Mouse (Mus musculus): Measurements from ENCODE around the gene Wfdc13. TPM values are rescaled to one million over a fixed set of nuclear protein-coding genes. Genes with fewer than 3 reads are reported as not detected.

The Wfdc13 gene
- total and polyA plus RNA-seq, 3 experiments = 0.12 TPM; not detected in 2

DNA sequence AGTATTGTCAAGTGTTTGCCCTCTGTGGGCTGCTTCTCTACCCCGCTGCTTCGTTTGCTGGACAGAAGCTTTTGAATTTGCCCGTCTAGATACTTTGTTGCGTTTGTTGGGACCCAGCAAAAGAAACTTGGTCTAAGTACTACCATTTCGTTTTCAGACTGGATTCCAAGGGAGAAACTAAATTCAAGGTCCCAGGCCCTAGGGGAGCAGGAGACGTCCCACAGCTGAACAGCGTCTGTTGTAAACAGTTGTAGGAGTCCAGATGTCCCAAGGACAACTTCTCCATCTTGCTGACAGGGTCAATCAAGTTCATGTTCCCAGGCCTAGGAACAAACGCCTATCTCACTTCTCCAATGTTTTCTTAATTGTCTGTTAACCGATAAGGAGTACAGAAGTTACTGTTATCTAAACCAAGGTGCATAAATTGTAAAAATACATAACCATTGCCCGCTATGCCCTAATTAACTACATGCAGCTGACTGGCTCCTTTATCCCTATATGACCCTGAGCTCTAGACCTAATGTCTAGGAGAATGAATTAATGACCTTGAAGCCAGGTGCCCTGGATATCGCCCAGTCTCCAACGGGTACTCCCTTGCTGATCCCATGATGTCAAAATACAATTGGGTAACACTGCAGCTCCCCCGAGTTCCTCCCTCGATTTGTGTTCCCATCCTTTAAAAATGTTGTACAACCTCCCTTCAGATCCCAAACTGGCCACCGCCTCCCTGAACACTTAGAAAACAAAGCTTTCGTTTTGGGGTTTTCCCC, 7.8 kb upstream of the Wfdc13 start (continued):
- 0 out of 2 replicates have a peak, but pooled peaks have one; percentile 32 for TF ChIP-seq POLR2AphosphoS2 (IDR thresholded peaks at IDR 0.05; ENCODE audit: low read length)
- TF ChIP-seq TCF12 (IDR thresholded peaks at IDR 0.05; ENCODE audit: low read depth, low read length) = peak; percentile 98
- no peak for TF ChIP-seq MAZ (IDR thresholded peaks at IDR 0.05; ENCODE audit: low read depth, low read length)
- TF ChIP-seq USF2 (IDR thresholded peaks at IDR 0.05; ENCODE audit: borderline replicate concordance in 1 of 2, insufficient read depth in 1 of 2, low read depth in 1 of 2, low read length in 2 of 2) = no peak
- peak; percentile 89 for TF ChIP-seq SIN3A (IDR thresholded peaks at IDR 0.05; ENCODE audit: low read length)
- no peak for TF ChIP-seq E2F4 (IDR thresholded peaks at IDR 0.05; ENCODE audit: borderline replicate concordance, low read depth, low read length)
- no peak for TF ChIP-seq NRF1 (IDR thresholded peaks at IDR 0.05; ENCODE audit: insufficient read depth, low read depth, low read length, poor library complexity, severe bottlenecking)
- no peak for TF ChIP-seq ZKSCAN1 (IDR thresholded peaks at IDR 0.05; ENCODE audit: low read depth, low read length)

DNA sequence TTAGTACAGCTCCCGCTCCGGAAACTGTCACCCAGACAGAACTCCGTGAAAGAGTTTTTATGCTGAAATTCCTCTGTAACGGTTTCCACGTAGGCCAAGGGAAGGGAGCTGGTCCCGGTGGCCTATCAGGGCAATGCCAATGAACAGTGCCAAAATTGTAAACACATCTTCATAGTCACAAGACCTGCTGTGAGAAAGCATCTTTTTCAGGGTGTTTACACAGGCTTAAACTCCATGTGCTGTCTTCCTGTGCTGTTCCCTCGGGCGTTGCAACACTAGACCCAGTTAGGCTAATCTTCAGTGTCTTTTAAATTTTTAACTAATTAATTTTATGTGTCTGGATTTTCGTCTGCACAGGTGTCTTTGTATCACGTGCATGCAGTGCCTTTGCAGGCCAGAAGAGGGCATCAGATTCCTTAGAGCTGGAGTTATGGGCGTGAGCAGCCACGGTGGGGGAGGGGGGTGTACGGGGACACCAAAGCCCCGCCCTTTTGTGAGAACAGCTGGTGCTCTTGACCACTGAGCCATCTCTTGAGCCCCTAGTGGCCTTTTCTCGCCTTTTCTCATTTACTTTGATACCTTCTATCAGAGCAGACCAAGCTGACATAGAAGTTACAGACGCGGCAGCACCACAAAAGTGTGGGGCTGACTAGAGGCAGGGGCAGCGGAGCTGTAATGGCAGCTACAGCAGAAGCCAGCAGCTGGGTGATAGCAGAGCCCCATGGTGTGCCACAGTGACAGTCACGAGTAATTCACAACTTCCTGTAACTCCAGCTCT, 5.9 kb upstream of the Wfdc13 start:
- Histone ChIP-seq H3K4me1 (ENCODE audit: control insufficient read depth in 1 of 2, insufficient read depth in 2 of 2, low read length in 2 of 2) (peaks cover 19 to 20% of the 10 kb centered on the region in 2 experiments), H3K36me3 (ENCODE audit: control insufficient read depth in 1 of 2, insufficient read depth in 2 of 2, low read length in 2 of 2) (peaks cover 0 to 17% of the 10 kb centered on the region in 2 experiments; a peak in 2 of 4 replicates), H3K27me3 (ENCODE audit: control insufficient read depth in 1 of 2, insufficient read depth in 2 of 2, low read length in 2 of 2) (no peaks in the 10 kb centered on the region; a peak in 1 of 4 replicates), H3K27ac (ENCODE audit: control insufficient read depth, low read depth, low read length) (no peak overlapping the region), H3K4me3 (ENCODE audit: control insufficient read depth in 1 of 2, insufficient read depth in 1 of 2, low read depth in 2 of 2, low read length in 2 of 2) (peak overlapping the region; percentile 13 to 21; a peak in 2 of 4 replicates), H3K79me2 (ENCODE audit: control insufficient read depth, insufficient read depth, low read length, poor library complexity) (no peaks in the 10 kb centered on the region; the same call in 1 of the 2 replicates), H3K9me3 (replicated peaks; ENCODE audit: insufficient read depth, low read length) (no peaks in the 10 kb centered on the region), H3K9ac (ENCODE audit: control insufficient read depth, low read depth, low read length, poor library complexity, severe bottlenecking) (no peak overlapping the region)
- peak; percentile 37 for DNase-seq (ENCODE audit: low read depth, low spot score)
- TF ChIP-seq ZMIZ1 (IDR thresholded peaks at IDR 0.05; ENCODE audit: low read depth, low read length) (no peak), CTCF (IDR thresholded peaks at IDR 0.05 in 2 of 3, conservative IDR thresholded peaks at IDR 0.05 in 1 of 3; ENCODE audit: control insufficient read depth in 1 of 3, insufficient read depth in 1 of 3, low read depth in 2 of 3, low read length in 3 of 3, poor library complexity in 1 of 3, severe bottlenecking in 1 of 3) (peak in 2 of 3 experiments; percentile 25 to 51; a peak in 5 of 6 replicates), MXI1 (IDR thresholded peaks at IDR 0.05; ENCODE audit: low read depth, low read length) (no peak; the same call in 1 of the 2 replicates), POLR2AphosphoS5 (IDR thresholded peaks at IDR 0.05; ENCODE audit: borderline replicate concordance, low read depth, low read length) (no peak), TCF12 (IDR thresholded peaks at IDR 0.05; ENCODE audit: low read depth, low read length) (no peak), NELFE (IDR thresholded peaks at IDR 0.05; ENCODE audit: low read depth, low read length) (no peak), CHD2 (IDR thresholded peaks at IDR 0.05; ENCODE audit: low read length) (no peak), CHD1 (IDR thresholded peaks at IDR 0.05; ENCODE audit: low read depth, low read length) (no peak), MAFK (IDR thresholded peaks at IDR 0.05; ENCODE audit: borderline replicate concordance, low read depth, low read length) (no peak), RCOR1 (IDR thresholded peaks at IDR 0.05; ENCODE audit: low read depth, low read length) (peak; percentile 50), MAZ (IDR thresholded peaks at IDR 0.05; ENCODE audit: low read depth, low read length) (no peak), RAD21 (IDR thresholded peaks at IDR 0.05; ENCODE audit: low read depth, low read length) (no peak; the same call in 1 of the 2 replicates), SIN3A (IDR thresholded peaks at IDR 0.05; ENCODE audit: low read length) (no peak), BHLHE40 (IDR thresholded peaks at IDR 0.05; ENCODE audit: borderline replicate concordance, low read depth, low read length) (peak; percentile 87), NRF1 (IDR thresholded peaks at IDR 0.05; ENCODE audit: insufficient read depth, low read depth, low read length, poor library complexity, severe bottlenecking) (no peak), ZKSCAN1 (IDR thresholded peaks at IDR 0.05; ENCODE audit: low read depth, low read length) (no peak), USF2 (IDR thresholded peaks at IDR 0.05; ENCODE audit: borderline replicate concordance in 1 of 2, insufficient read depth in 1 of 2, low read depth in 1 of 2, low read length in 2 of 2) (no peak), ETS1 (IDR thresholded peaks at IDR 0.05; ENCODE audit: low read depth, low read length) (no peak), POLR2A (IDR thresholded peaks at IDR 0.05; ENCODE audit: control insufficient read depth in 1 of 2, insufficient read depth in 1 of 2, low read depth in 1 of 2, low read length in 2 of 2, poor library complexity in 1 of 2) (no peak), TAL1 (IDR thresholded peaks at IDR 0.05; ENCODE audit: low read length) (no peak), MEF2A (IDR thresholded peaks at IDR 0.05; ENCODE audit: extremely low read depth, insufficient replicate concordance, low read depth, low read length, poor library complexity, severe bottlenecking) (no peak), ZNF384 (IDR thresholded peaks at IDR 0.05; ENCODE audit: low read depth, low read length) (no peak), SMC3 (IDR thresholded peaks at IDR 0.05; ENCODE audit: low read depth, low read length) (no peak), HCFC1 (IDR thresholded peaks at IDR 0.05; ENCODE audit: low read depth, low read length) (no peak), USF1 (IDR thresholded peaks at IDR 0.05; ENCODE audit: low read depth, low read length) (peak; percentile 53; the same call in 1 of the 2 replicates), UBTF (IDR thresholded peaks at IDR 0.05; ENCODE audit: borderline replicate concordance, insufficient read depth, low read depth, low read length) (no peak), MYB (IDR thresholded peaks at IDR 0.05; ENCODE audit: low read depth, low read length) (no peak)
